Mouse (Mus musculus): Measurements from ENCODE around the gene Cdk5r1. TPM values are rescaled to one million over a fixed set of nuclear protein-coding genes. Genes with fewer than 3 reads are reported as not detected.

The Cdk5r1 gene
- polyA plus RNA-seq, 1 experiment from 2014 or later: 0.39 TPM

- TF ChIP-seq CTCF (IDR thresholded peaks at IDR 0.05) (no peak), EP300 (IDR thresholded peaks at IDR 0.05) (no peak)
- H3K36me3 ChIP-seq (ENCODE audit: insufficient read depth, low read length): no peaks in the 10 kb centered on the region
- 87% methylated on average over 5 of the region's 5 CpGs for WGBS
- H3K4me3 ChIP-seq (ENCODE audit: low read depth, low read length): no peak overlapping the region
- no peak for ATAC-seq
- DNase-seq (ENCODE audit: low spot score): no peak
- no peaks in the 10 kb centered on the region for H3K9me3 ChIP-seq (ENCODE audit: low read length)
- H3K4me1 ChIP-seq (ENCODE audit: insufficient read depth, low read depth, low read length): 0 out of 2 replicates have a peak, but pooled peaks cover 3% of the 10 kb centered on the region
- no peak overlapping the region for H3K4me2 ChIP-seq (replicated peaks; ENCODE audit: low read depth, low read length)
- no peak overlapping the region for H3K9ac ChIP-seq (replicated peaks; ENCODE audit: low read depth)
- H3K27me3 ChIP-seq (replicated peaks; ENCODE audit: insufficient read depth, low read length): no peaks in the 10 kb centered on the region
- no peak overlapping the region for H3K27ac ChIP-seq (ENCODE audit: low read length)
These were observed 47.4 kb downstream of the Cdk5r1 start for GRCm38 (mm10) chr11:80524213-80524612.

GRCm38 (mm10) chr11:80527697-80528096 lies 50.9 kb downstream of the Cdk5r1 start:
- Histone ChIP-seq H3K36me3 (ENCODE audit: insufficient read depth, low read length) (no peaks in the 10 kb centered on the region), H3K4me1 (ENCODE audit: insufficient read depth, low read depth, low read length) (0 out of 2 replicates have a peak, but pooled peaks cover 3% of the 10 kb centered on the region), H3K9ac (replicated peaks; ENCODE audit: low read depth) (no peak overlapping the region), H3K27me3 (replicated peaks; ENCODE audit: insufficient read depth, low read length) (no peaks in the 10 kb centered on the region), H3K4me2 (replicated peaks; ENCODE audit: low read depth, low read length) (no peak overlapping the region), H3K27ac (ENCODE audit: low read length) (no peak overlapping the region), H3K4me3 (ENCODE audit: low read depth, low read length) (no peak overlapping the region), H3K9me3 (ENCODE audit: low read length) (no peaks in the 10 kb centered on the region)
- DNase-seq (ENCODE audit: low spot score) (no peak), ATAC-seq (no peak)
- TF ChIP-seq CTCF (IDR thresholded peaks at IDR 0.05) (peak; percentile 39), EP300 (IDR thresholded peaks at IDR 0.05) (no peak)

GRCm38 (mm10) chr11:80529149-80529548 lies 52.3 kb downstream of the Cdk5r1 start:
- no peak overlapping the region for H3K4me3 ChIP-seq (ENCODE audit: low read depth, low read length)
- DNase-seq (ENCODE audit: low spot score) (no peak), ATAC-seq (no peak)
- H3K27me3 ChIP-seq (replicated peaks; ENCODE audit: insufficient read depth, low read length): no peaks in the 10 kb centered on the region
- no peak overlapping the region for H3K27ac ChIP-seq (ENCODE audit: low read length)
- H3K4me2 ChIP-seq (replicated peaks; ENCODE audit: low read depth, low read length): no peak overlapping the region
- no peak overlapping the region for H3K9ac ChIP-seq (replicated peaks; ENCODE audit: low read depth)
- TF ChIP-seq CTCF (IDR thresholded peaks at IDR 0.05): no peak
- no peak for TF ChIP-seq EP300 (IDR thresholded peaks at IDR 0.05)
- H3K9me3 ChIP-seq (ENCODE audit: low read length): no peaks in the 10 kb centered on the region
- 83% methylated on average over 8 of the region's 8 CpGs for whole genome bisulfite sequencing
- no peaks in the 10 kb centered on the region for H3K36me3 ChIP-seq (ENCODE audit: insufficient read depth, low read length)
- no peaks in the 10 kb centered on the region for H3K4me1 ChIP-seq (ENCODE audit: insufficient read depth, low read depth, low read length)

Other genes with a start within 250 kb of the Cdk5r1 start
- 0.86 and 1.3 TPM in 2 replicates for gene Rhbdl3, start 176.1 kb upstream of the Cdk5r1 start, polyA plus RNA-seq (2015; fragmentation: Nextera tagmentation; extraction: Ambion mirVana)
- gene 5730455P16Rik, start 99.0 kb upstream of the Cdk5r1 start, polyA plus RNA-seq (2015; fragmentation: Nextera tagmentation; extraction: Ambion mirVana): 13.3 and 14.3 TPM in 2 replicates
- gene Zfp207, start 93.7 kb upstream of the Cdk5r1 start, polyA plus RNA-seq (2015; fragmentation: Nextera tagmentation; extraction: Ambion mirVana): 120 and 125 TPM in 2 replicates
- gene Psmd11, start 48.4 kb upstream of the Cdk5r1 start, polyA plus RNA-seq (2015; fragmentation: Nextera tagmentation; extraction: Ambion mirVana): 173 and 190 TPM in 2 replicates